Mouse (Mus musculus) adrenal gland, adult 10 weeks (tissue): ENCODE results near the gene Cavin2. TPM values are rescaled to one million over a fixed set of nuclear protein-coding genes. Genes with fewer than 3 reads are reported as not detected.

ENCODE experiments used
- polyA plus RNA-seq: library from polyadenylated mRNA; stranded (reverse); fragments of 350-450 nt; fragmentation: Illumina TruSeq; extraction: RNeasy Lipid Tissue Mini Kit (QIAGEN cat#74804); gene quantifications from one replicate; pipeline ENCODE4 v1.2.3, GENCODE M21; 2014; ENCODE audit warnings: low read depth, low replicate concordance

Gene Cavin2
- polyA plus RNA-seq: 120 TPM

GRCm38 (mm10) chr1:51288755-51289619 is at the start of gene Cavin2:
Gene Cavin2 (plus strand): TSS chr1:51289126.

Other genes starting within 250 kb of the Cavin2 start
- gene Nabp1, start 189.3 kb downstream of the Cavin2 start, polyA plus RNA-seq: 172 TPM